Mouse (Mus musculus) kidney, adult 2 months (tissue): ENCODE measurements around the gene Spata25.

ENCODE experiments used
- CTCF ChIP-seq: fragments of 200-500 bp; conservative IDR thresholded peaks from 2 replicates; pipeline ENCODE4 v1.5.1; 2011; ENCODE audit warnings: low read depth, mild to moderate bottlenecking, control low read depth, low read length, moderate library complexity, mixed read lengths; ENCODE audit not compliant: insufficient read depth, insufficient read length
- POLR2A ChIP-seq: fragments of 200-500 bp; IDR thresholded peaks from one replicate; pipeline ENCODE4 v1.6.1; 2011; ENCODE audit warnings: low read depth, low read length, control low read depth

DNA sequence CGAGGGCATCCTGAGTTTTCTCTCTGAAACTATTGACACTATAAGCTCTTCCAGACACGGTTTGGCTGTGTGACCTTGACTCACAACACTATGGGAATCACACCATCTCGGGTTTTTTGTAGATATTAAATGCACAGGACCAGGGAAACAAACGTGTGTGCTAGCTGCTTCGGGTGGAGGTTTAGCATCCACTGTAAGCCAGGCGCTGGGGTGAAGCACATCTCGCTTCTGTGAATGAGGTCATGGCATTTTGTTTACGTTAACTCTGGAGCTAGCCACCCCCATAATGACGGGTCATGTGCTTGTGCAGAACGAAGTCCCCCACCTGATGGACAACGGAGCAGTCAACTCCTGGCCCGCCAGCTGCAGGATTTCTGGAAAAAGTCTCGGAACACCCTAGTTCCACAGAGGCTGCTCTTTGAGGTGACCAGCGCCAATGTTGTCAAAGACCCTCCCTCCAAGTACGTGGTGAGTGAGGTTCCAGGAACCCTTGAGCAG is 41.9 kb downstream of the Spata25 start:
- no peak for TF ChIP-seq CTCF
- TF ChIP-seq POLR2A: no peak
